Mouse (Mus musculus) MEL (cell line): Measurements from ENCODE around the gene Rbfox3. TPM values are rescaled to one million over a fixed set of nuclear protein-coding genes. Genes with fewer than 3 reads are reported as not detected.

ENCODE experiments used
- DNase-seq: peaks from one replicate; pipeline ENCODE4 v3.0.0; 2011; ENCODE audit warnings: low read depth, low spot score
- H3K27ac ChIP-seq: 2 replicates; pipeline ENCODE4 v1.5.1; 2012; ENCODE audit warnings: low read depth, mild to moderate bottlenecking, control low read depth, low read length, moderate library complexity; ENCODE audit not compliant: control insufficient read depth
- H3K27me3 ChIP-seq, 2 experiments: fragments of 150-350 bp in 1 of 2; sonication (generic) in 1 of 2; 2 replicates each; pipeline ENCODE4 v1.6.1; 2012; ENCODE audit warnings: low read length in 2 of 2, mild to moderate bottlenecking in 2 of 2, improper control_type of control experiment in 1 of 2, moderate library complexity in 1 of 2; ENCODE audit not compliant: insufficient read depth in 2 of 2, control insufficient read depth in 1 of 2
- H3K36me3 ChIP-seq, 2 experiments: 2 replicates each; pipeline ENCODE4 v1.6.1; 2012 to 2014; ENCODE audit warnings: low read length in 2 of 2, improper control_type of control experiment in 1 of 2, inconsistent platforms in 1 of 2, mild to moderate bottlenecking in 1 of 2; ENCODE audit not compliant: insufficient read depth in 2 of 2, control insufficient read depth in 1 of 2
- H3K4me1 ChIP-seq, 2 experiments: fragments of 150-350 bp in 1 of 2; sonication (generic) in 1 of 2; 2 replicates each; pipeline ENCODE4 v1.6.1; 2012; ENCODE audit warnings: low read length in 2 of 2, improper control_type of control experiment in 1 of 2, mild to moderate bottlenecking in 1 of 2; ENCODE audit not compliant: insufficient read depth in 2 of 2, control insufficient read depth in 1 of 2
- H3K4me3 ChIP-seq, 2 experiments: fragments of 150-350 bp in 1 of 2; sonication (generic) in 1 of 2; 2 replicates each; pipeline ENCODE4 v1.5.1; 2012; ENCODE audit warnings: low read depth in 2 of 2, low read length in 2 of 2, mild to moderate bottlenecking in 2 of 2, moderate library complexity in 2 of 2, control low read depth in 1 of 2, improper control_type of control experiment in 1 of 2; ENCODE audit not compliant: control insufficient read depth in 1 of 2, insufficient read depth in 1 of 2
- H3K79me2 ChIP-seq: 2 replicates; pipeline ENCODE4 v1.6.1; 2012; ENCODE audit warnings: mild to moderate bottlenecking, low read length, moderate library complexity; ENCODE audit not compliant: control insufficient read depth, poor library complexity, insufficient read depth
- H3K9ac ChIP-seq: 2 replicates; pipeline ENCODE4 v1.6.1; 2012; ENCODE audit warnings: low read depth, mild to moderate bottlenecking, control low read depth, low read length, moderate library complexity; ENCODE audit not compliant: control insufficient read depth, poor library complexity, severe bottlenecking
- H3K9me3 ChIP-seq: fragments of 150-350 bp; sonication (generic); replicated peaks from 2 replicates; pipeline ENCODE4 v1.6.1; 2012; ENCODE audit warnings: mild to moderate bottlenecking, low read length, improper control_type of control experiment, moderate library complexity; ENCODE audit not compliant: insufficient read depth
- CHD1 ChIP-seq: IDR thresholded peaks from 2 replicates; pipeline ENCODE4 v1.6.1; 2012; ENCODE audit warnings: low read depth, mild to moderate bottlenecking, inconsistent platforms, low read length, improper control_type of control experiment
- CTCF ChIP-seq, 3 experiments: IDR thresholded peaks in 2 of 3; conservative IDR thresholded peaks in 1 of 3; 2 replicates each; pipeline ENCODE4 v1.5.1; 2011 to 2012; ENCODE audit warnings: low read length in 3 of 3, low read depth in 2 of 3, mild to moderate bottlenecking in 2 of 3, improper control_type of control experiment in 1 of 3, inconsistent platforms in 1 of 3, mixed read lengths in 1 of 3, moderate library complexity in 1 of 3; ENCODE audit not compliant: control insufficient read depth in 1 of 3, insufficient read depth in 1 of 3, poor library complexity in 1 of 3, severe bottlenecking in 1 of 3
- E2F4 ChIP-seq: IDR thresholded peaks from 2 replicates; pipeline ENCODE4 v1.6.1; 2011; ENCODE audit warnings: low read depth, low read length, improper control_type of control experiment, borderline replicate concordance
- ELF1 ChIP-seq: IDR thresholded peaks from 2 replicates; pipeline ENCODE4 v1.6.1; 2014; ENCODE audit warnings: low read depth, mild to moderate bottlenecking, inconsistent platforms, low read length, improper control_type of control experiment, moderate library complexity
- EP300 ChIP-seq, 2 experiments: IDR thresholded peaks; 2 replicates each; pipeline ENCODE4 v1.6.1; 2011; ENCODE audit warnings: improper control_type of control experiment in 2 of 2, low read length in 2 of 2, low read depth in 1 of 2, mild to moderate bottlenecking in 1 of 2
- GABPA ChIP-seq: IDR thresholded peaks from 2 replicates; pipeline ENCODE4 v1.6.1; 2012; ENCODE audit warnings: low read depth, mild to moderate bottlenecking, inconsistent platforms, low read length, improper control_type of control experiment, moderate library complexity
- GATA1 ChIP-seq: IDR thresholded peaks from 2 replicates; pipeline ENCODE4 v1.6.1; 2011; ENCODE audit warnings: low read depth, low read length, improper control_type of control experiment
- HCFC1 ChIP-seq: IDR thresholded peaks from 2 replicates; pipeline ENCODE4 v1.6.1; 2012; ENCODE audit warnings: low read depth, mild to moderate bottlenecking, inconsistent platforms, low read length, improper control_type of control experiment, moderate library complexity
- JUND ChIP-seq: IDR thresholded peaks from 2 replicates; pipeline ENCODE4 v1.6.1; 2011; ENCODE audit warnings: low read depth, mild to moderate bottlenecking, improper control_type of control experiment, low read length
- MAX ChIP-seq: IDR thresholded peaks from 2 replicates; pipeline ENCODE4 v1.6.1; 2011; ENCODE audit warnings: low read length, improper control_type of control experiment
- MAZ ChIP-seq: IDR thresholded peaks from 2 replicates; pipeline ENCODE4 v1.6.1; 2012; ENCODE audit warnings: low read depth, mild to moderate bottlenecking, inconsistent platforms, low read length, improper control_type of control experiment
- MEF2A ChIP-seq: IDR thresholded peaks from 2 replicates; pipeline ENCODE4 v1.6.1; 2014; ENCODE audit warnings: low read depth, mild to moderate bottlenecking, inconsistent platforms, low read length, improper control_type of control experiment; ENCODE audit not compliant: poor library complexity, insufficient replicate concordance, severe bottlenecking; ENCODE audit errors: extremely low read depth
- MYB ChIP-seq: IDR thresholded peaks from 2 replicates; pipeline ENCODE4 v1.6.1; 2011; ENCODE audit warnings: mild to moderate bottlenecking, low read depth, low read length, improper control_type of control experiment
- MYC ChIP-seq: IDR thresholded peaks from 2 replicates; pipeline ENCODE4 v1.6.1; 2011; ENCODE audit warnings: low read depth, mild to moderate bottlenecking, low read length, improper control_type of control experiment, moderate library complexity
- NELFE ChIP-seq: IDR thresholded peaks from 2 replicates; pipeline ENCODE4 v1.6.1; 2011; ENCODE audit warnings: low read depth, low read length, improper control_type of control experiment
- NRF1 ChIP-seq: IDR thresholded peaks from 2 replicates; pipeline ENCODE4 v1.6.1; 2014; ENCODE audit warnings: low read depth, mild to moderate bottlenecking, inconsistent platforms, low read length, improper control_type of control experiment, moderate library complexity; ENCODE audit not compliant: poor library complexity, insufficient read depth, severe bottlenecking
- POLR2AphosphoS2 ChIP-seq: IDR thresholded peaks from 2 replicates; pipeline ENCODE4 v1.6.1; 2011; ENCODE audit warnings: low read length, improper control_type of control experiment
- RAD21 ChIP-seq: IDR thresholded peaks from 2 replicates; pipeline ENCODE4 v1.6.1; 2011; ENCODE audit warnings: mild to moderate bottlenecking, low read depth, low read length, improper control_type of control experiment
- RCOR1 ChIP-seq: IDR thresholded peaks from 2 replicates; pipeline ENCODE4 v1.6.1; 2012; ENCODE audit warnings: low read depth, mild to moderate bottlenecking, inconsistent platforms, low read length, improper control_type of control experiment
- SMC3 ChIP-seq: IDR thresholded peaks from 2 replicates; pipeline ENCODE4 v1.6.1; 2011; ENCODE audit warnings: low read depth, low read length, improper control_type of control experiment
- TAL1 ChIP-seq: IDR thresholded peaks from 2 replicates; pipeline ENCODE4 v1.6.1; 2012; ENCODE audit warnings: mild to moderate bottlenecking, inconsistent platforms, low read length, moderate library complexity, mixed read lengths
- TBP ChIP-seq: IDR thresholded peaks from 2 replicates; pipeline ENCODE4 v1.8.0; 2011; ENCODE audit warnings: low read depth, low read length, improper control_type of control experiment
- TCF12 ChIP-seq: IDR thresholded peaks from 2 replicates; pipeline ENCODE4 v1.6.1; 2014; ENCODE audit warnings: low read depth, mild to moderate bottlenecking, inconsistent platforms, low read length, improper control_type of control experiment, moderate library complexity
- USF1 ChIP-seq: IDR thresholded peaks from 2 replicates; pipeline ENCODE4 v1.6.1; 2014; ENCODE audit warnings: low read depth, mild to moderate bottlenecking, inconsistent platforms, low read length, improper control_type of control experiment, moderate library complexity
- ZKSCAN1 ChIP-seq: IDR thresholded peaks from 2 replicates; pipeline ENCODE4 v1.6.1; 2012; ENCODE audit warnings: low read depth, mild to moderate bottlenecking, inconsistent platforms, low read length, improper control_type of control experiment, moderate library complexity
- ZNF384 ChIP-seq: IDR thresholded peaks from 2 replicates; pipeline ENCODE4 v1.6.1; 2012; ENCODE audit warnings: low read depth, mild to moderate bottlenecking, inconsistent platforms, low read length, improper control_type of control experiment
- polyA plus RNA-seq, 2 experiments: library from polyadenylated mRNA; stranded (reverse) in 1 of 2; unstranded in 1 of 2; fragments of >175 nt in 1 of 2; fragments of >200 nt in 1 of 2; gene quantifications; 2 replicates each; pipeline versions ENCODE4 v1.2.1 to v1.2.4; 2012; ENCODE audit warnings: low replicate concordance in 2 of 2, low read depth in 1 of 2; ENCODE audit not compliant: insufficient read length in 2 of 2, insufficient read depth in 1 of 2, missing spikeins in 1 of 2
- total RNA-seq: library from RNA; depleted of rRNA; stranded (reverse); fragments of 300-350 nt; gene quantifications from 2 replicates; pipeline ENCODE4 v1.2.3, GENCODE M21; 2012

Rbfox3 gene
- total and polyA plus RNA-seq, 3 experiments: not detected

GRCm38 (mm10) chr11:118581019-118581418 lies 330.4 kb downstream of the Rbfox3 start:
- Histone ChIP-seq H3K4me1 (no peaks in the 10 kb centered on the region), H3K36me3 (no peaks in the 10 kb centered on the region), H3K9ac (no peak overlapping the region), H3K27ac (no peak overlapping the region), H3K79me2 (no peaks in the 10 kb centered on the region), H3K4me3 (no peak overlapping the region), H3K9me3 (no peaks in the 10 kb centered on the region), H3K27me3 (no peaks in the 10 kb centered on the region)
- no peak for DNase-seq
- TF ChIP-seq RAD21: no peak
- no peak for TF ChIP-seq EP300 (IDR thresholded peaks at IDR 0.05; ENCODE audit: low read depth in 1 of 2, low read length in 2 of 2)
- TF ChIP-seq POLR2AphosphoS2: no peak
- TF ChIP-seq RCOR1: no peak
- no peak for TF ChIP-seq NRF1
- TF ChIP-seq USF1: no peak
- TF ChIP-seq NELFE: no peak
- TF ChIP-seq TAL1: no peak
- TF ChIP-seq TBP: no peak
- no peak for TF ChIP-seq GABPA
- TF ChIP-seq MYC: no peak
- TF ChIP-seq E2F4: no peak
- TF ChIP-seq TCF12: no peak
- TF ChIP-seq JUND: no peak
- TF ChIP-seq HCFC1: no peak
- TF ChIP-seq MEF2A: no peak
- TF ChIP-seq GATA1: no peak

- H3K9ac ChIP-seq: no peak overlapping the region
Observed at GRCm38 (mm10) chr11:118579622-118580021, 331.8 kb downstream of the Rbfox3 start.

More at GRCm38 (mm10) chr11:118579622-118580021, 331.8 kb downstream of the Rbfox3 start:
- no peak for DNase-seq
- no peaks in the 10 kb centered on the region for H3K79me2 ChIP-seq
- H3K36me3 ChIP-seq: no peaks in the 10 kb centered on the region
- no peaks in the 10 kb centered on the region for H3K4me1 ChIP-seq
- H3K27ac ChIP-seq: no peak overlapping the region
- no peaks in the 10 kb centered on the region for H3K9me3 ChIP-seq
- no peak overlapping the region for H3K4me3 ChIP-seq
- TF ChIP-seq MAZ (no peak), MYB (no peak), CHD1 (no peak), SMC3 (no peak), TAL1 (no peak), GABPA (no peak), ZNF384 (no peak), CTCF (IDR thresholded peaks at IDR 0.05 in 2 of 3, conservative IDR thresholded peaks at IDR 0.05 in 1 of 3; ENCODE audit: control insufficient read depth in 1 of 3, insufficient read depth in 1 of 3, low read depth in 2 of 3, low read length in 3 of 3, poor library complexity in 1 of 3, severe bottlenecking in 1 of 3) (no peak), MAX (no peak), ZKSCAN1 (no peak), ELF1 (no peak)
- H3K27me3 ChIP-seq: no peaks in the 10 kb centered on the region
